Mouse (Mus musculus) neural tube, postnatal 0 days (tissue): ENCODE measurements around the gene Rfng. TPM values are rescaled to one million over a fixed set of nuclear protein-coding genes. Genes with fewer than 3 reads are reported as not detected.

Experiments
- polyA plus RNA-seq: library from polyadenylated mRNA; unstranded; fragments of >200 nt; fragmentation: Nextera tagmentation; extraction: Ambion mirVana; gene quantifications from 2 replicates; pipeline ENCODE4 v1.2.1, GENCODE M21; 2015

Gene Rfng
- polyA plus RNA-seq = 98.9 and 123 TPM in 2 replicates

DNA sequence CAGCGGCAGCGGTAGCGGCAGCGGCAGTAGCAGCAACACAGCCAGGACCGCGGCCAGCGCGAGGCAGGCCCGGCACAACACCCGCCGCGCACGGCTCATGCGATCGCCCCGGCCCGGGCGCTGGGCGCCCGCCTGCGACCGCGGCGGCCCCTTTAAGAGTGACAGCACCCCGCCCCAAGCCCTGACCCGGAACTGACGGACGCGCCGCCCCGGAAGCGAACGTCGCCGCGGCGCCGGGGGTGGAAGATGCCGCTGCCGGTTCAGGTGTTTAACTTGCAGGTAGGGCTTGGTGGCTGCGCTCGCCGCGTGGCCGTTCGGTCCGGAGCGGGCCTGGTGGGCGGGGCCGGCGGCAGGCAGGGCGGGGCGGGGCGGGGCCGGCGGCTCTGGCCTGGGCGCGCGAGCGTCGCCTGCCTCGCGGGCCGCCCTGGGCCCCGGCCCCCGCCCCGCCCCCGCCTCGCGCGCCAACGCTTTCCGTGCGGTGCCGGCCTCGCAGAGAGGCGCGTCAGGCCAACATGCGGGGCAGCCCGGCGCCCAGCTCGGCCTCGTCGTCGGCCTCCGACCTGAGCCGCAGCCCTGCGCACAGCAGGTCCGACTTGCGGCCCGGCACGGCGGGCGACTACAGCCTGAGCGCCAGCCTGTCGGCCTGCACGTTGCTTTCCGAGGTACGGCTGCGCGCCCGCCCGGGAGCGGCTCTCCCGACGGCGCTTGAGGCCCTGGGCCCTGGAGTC, at the start of gene Rfng, which contains the start of gene Gps1:
TSS of gene Rfng (minus strand) at position 144 of the 728 bp plus-strand sequence.
TSS of gene Gps1 (plus strand) at position 209 of the 728 bp plus-strand sequence.

DNA sequence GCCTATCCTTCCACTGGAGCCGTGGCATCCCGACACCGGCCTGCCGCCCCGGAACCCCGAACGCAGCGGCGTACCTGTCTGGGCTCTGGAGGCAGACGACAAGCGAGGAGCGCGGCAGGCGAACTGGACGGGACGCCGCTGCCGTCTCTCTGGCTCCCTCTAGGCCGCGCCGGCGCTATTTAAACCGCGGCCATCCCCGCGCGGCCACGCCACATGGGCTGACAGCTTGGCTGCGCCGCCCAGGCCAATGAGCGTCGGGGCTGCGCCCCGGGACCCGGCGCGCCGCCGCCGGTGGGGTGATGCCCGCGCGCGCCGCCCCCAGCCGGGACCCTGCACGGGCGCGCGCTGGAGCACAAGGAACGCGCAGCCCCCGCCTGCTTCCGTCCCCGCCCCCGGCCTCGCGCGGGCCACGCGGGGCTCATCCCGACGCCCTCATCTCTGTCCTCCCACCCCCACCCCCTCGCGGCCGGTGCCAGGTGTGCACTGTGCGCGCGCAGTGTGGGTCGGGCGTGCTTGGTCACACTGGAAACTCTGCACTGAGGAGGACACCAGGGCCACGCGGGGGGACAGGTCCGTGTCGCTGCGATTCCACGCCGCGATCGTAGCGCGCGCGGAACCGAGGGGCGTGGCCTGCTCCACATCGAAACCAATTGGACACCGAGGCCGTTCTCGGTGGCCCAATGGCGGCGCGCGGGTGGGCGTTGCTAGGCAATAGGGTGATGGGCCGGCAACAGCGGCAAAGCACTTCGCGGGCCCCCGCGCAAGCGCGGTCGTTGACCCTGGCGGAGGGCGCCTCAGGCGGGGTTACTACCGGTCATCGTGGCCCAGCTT, 40.2 kb upstream of the Rfng start, which contains the start of gene Fasn:
TSS of gene Fasn (minus strand) at position 592 of the 831 bp plus-strand sequence.

DNA sequence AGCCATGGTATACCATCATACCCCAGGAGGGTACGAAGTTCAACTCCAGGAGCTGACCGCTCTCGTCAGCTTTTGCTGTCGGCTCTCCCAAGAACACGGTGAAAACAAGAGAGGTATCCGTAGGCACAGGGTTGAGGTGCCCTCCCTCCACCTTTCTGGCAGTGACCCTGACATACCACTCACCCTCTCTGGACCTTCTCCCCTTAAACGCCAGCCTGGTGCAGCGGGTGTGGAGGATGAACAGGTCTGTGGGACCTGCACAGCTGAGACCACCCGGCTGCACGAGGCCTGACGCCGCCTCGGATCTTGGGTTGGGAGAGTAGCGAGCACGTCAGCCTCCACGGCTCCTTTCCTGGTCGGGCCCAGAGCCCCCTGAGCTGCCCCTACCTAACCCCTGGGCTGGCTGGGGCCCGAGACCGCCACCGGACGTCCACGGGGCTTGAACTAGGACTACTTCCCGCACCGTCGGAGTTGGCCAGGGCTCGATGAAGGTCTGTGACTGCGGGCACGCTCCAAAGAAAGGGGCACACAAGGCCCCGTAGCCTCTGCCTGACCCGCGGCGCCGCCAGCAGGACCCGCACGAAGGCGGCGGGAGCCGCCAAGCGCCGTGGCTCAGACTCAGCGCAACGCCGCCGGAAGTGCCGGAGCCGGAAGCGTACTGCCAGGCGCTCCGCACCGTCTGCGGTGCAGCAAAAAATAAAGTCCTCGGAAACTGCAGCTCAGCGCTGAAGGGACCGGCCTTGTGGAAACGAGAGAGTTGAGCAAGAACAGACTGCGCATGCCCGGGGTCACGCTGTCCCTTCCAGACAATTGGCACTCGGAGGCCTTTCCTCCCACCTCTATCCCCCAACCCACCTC, 12.0 kb upstream of the Rfng start, which contains the start of gene Dus1l:
TSS of gene Dus1l (minus strand) at position 648 of the 858 bp plus-strand sequence.

DNA sequence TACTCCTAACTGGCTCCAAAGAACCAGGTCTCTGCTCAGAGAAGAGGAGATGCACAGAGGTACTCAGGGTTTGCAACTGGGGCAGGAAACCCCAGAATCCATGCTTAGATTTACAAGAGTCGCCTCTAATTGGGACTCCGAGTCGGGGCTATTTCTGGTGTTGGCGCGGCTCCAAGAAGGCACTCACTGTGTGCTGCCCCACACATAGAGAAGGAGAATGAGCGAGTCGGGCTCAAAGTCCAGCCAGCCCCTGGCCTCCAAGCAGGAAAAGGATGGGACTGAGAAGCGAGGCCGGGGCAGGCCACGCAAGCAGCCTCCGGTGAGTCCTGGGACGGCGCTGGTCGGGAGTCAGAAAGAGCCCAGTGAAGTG, 21.4 kb downstream of the Rfng start, which contains the start of gene Hmga1b:
TSS of gene Hmga1b (plus strand) at position 123 of the 370 bp plus-strand sequence.

DNA sequence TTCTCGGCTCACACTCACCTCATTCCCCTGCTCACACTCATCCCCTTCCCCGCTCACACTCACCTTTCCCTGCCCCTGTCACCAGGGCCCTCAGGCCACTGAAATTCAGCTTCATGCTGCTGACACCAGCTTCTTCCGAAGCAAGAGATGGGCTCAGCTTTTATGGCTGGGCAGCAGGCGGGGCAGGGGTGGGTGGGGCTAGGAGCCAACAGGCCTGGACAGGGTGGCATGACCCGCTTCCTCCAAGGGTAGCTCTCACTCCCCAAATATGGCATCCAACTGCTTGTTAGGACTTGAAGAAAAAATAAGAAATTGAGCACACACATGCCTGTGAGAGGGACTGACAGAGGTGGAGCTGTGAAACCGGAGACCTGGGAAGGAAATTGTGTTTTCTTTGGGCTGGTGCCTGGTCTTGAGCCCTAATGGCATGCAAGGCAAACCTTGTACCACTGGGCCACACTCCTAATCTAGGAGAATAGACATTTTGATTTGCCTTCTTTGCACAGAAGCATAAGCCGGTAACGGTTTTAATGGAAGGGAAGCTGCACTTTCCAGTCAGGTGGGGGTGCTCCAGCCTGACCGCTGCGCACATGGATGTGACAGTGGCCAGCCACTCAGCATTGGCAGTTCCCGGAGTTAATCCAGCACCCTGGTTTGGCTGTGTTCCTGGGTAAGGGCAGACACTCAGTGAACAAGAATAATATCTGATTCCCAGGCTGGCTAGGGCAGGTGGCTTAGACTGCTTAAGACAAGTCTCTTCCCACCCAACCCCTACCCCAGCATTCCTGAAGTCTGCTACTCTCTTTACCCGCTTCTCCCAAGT, 51.9 kb downstream of the Rfng start, which contains the start of gene Cbr2:
TSS of gene Cbr2 (minus strand) at position 257 of the 823 bp plus-strand sequence.

Other genes starting within 250 kb of the Rfng start
- 238 and 259 TPM in 2 replicates for gene Mcrip1, start 234.5 kb downstream of the Rfng start, polyA plus RNA-seq
- gene Ppp1r27, start 233.1 kb downstream of the Rfng start, polyA plus RNA-seq = not detected in 2 replicates
- gene P4hb, start 211.0 kb downstream of the Rfng start, polyA plus RNA-seq = 213 and 228 TPM in 2 replicates
- 444 and 484 TPM in 2 replicates for gene Arhgdia, start 202.6 kb downstream of the Rfng start, polyA plus RNA-seq
- 163 and 172 TPM in 2 replicates for gene Alyref, start 185.8 kb downstream of the Rfng start, polyA plus RNA-seq
- 220 and 225 TPM in 2 replicates for gene Anapc11, start 185.8 kb downstream of the Rfng start, polyA plus RNA-seq
- 1.8 and 3.2 TPM in 2 replicates for gene Npb, start 175.7 kb downstream of the Rfng start, polyA plus RNA-seq
- 162 and 185 TPM in 2 replicates for gene Pcyt2, start 166.3 kb downstream of the Rfng start, polyA plus RNA-seq
- gene Sirt7, start 159.0 kb downstream of the Rfng start, polyA plus RNA-seq = 42.3 and 44.0 TPM in 2 replicates
- gene Mafg, start 150.6 kb downstream of the Rfng start, polyA plus RNA-seq = 47.6 and 50.2 TPM in 2 replicates
- 8.8 and 9.5 TPM in 2 replicates for gene Pycr1, start 140.4 kb downstream of the Rfng start, polyA plus RNA-seq
- 1.6 and 2.8 TPM in 2 replicates for gene Myadml2, start 136.0 kb downstream of the Rfng start, polyA plus RNA-seq
- 13.9 and 15.4 TPM in 2 replicates for gene Notum, start 123.0 kb downstream of the Rfng start, polyA plus RNA-seq
- gene Aspscr1, start 111.2 kb downstream of the Rfng start, polyA plus RNA-seq = 134 and 150 TPM in 2 replicates
- gene Cenpx, start 70.5 kb downstream of the Rfng start, polyA plus RNA-seq = 103 and 104 TPM in 2 replicates
- gene Lrrc45, start 70.3 kb downstream of the Rfng start, polyA plus RNA-seq = 45.3 and 62.8 TPM in 2 replicates
- 617 and 689 TPM in 2 replicates for gene Rac3, start 62.7 kb downstream of the Rfng start, polyA plus RNA-seq
- gene Dcxr, start 56.9 kb downstream of the Rfng start, polyA plus RNA-seq = 25.0 and 27.0 TPM in 2 replicates
- 4.1 and 4.5 TPM in 2 replicates for gene Cbr2, start 52.1 kb downstream of the Rfng start, polyA plus RNA-seq
- 1.8 and 2.9 TPM in 2 replicates for gene Hmga1b, start 21.4 kb downstream of the Rfng start, polyA plus RNA-seq
- 236 and 269 TPM in 2 replicates for gene Gps1, start 65 bp upstream of the Rfng start, polyA plus RNA-seq
- gene Dus1l, start 12.2 kb upstream of the Rfng start, polyA plus RNA-seq = 34.8 and 41.7 TPM in 2 replicates
- gene Fasn, start 40.3 kb upstream of the Rfng start, polyA plus RNA-seq = 47.3 and 79.1 TPM in 2 replicates
- gene Ccdc57, start 148.7 kb upstream of the Rfng start, polyA plus RNA-seq = 4.0 and 4.1 TPM in 2 replicates
- gene Slc16a3, start 164.3 kb upstream of the Rfng start, polyA plus RNA-seq = 3.7 and 4.1 TPM in 2 replicates
- gene Csnk1d, start 207.1 kb upstream of the Rfng start, polyA plus RNA-seq = 87.4 and 94.5 TPM in 2 replicates